Mouse (Mus musculus): Measurements from ENCODE around the gene Lrmda. TPM values are rescaled to one million over a fixed set of nuclear protein-coding genes. Genes with fewer than 3 reads are reported as not detected.

Lrmda gene
- polyA plus RNA-seq, 1 experiment from 2014 or later = 0.22 TPM

DNA sequence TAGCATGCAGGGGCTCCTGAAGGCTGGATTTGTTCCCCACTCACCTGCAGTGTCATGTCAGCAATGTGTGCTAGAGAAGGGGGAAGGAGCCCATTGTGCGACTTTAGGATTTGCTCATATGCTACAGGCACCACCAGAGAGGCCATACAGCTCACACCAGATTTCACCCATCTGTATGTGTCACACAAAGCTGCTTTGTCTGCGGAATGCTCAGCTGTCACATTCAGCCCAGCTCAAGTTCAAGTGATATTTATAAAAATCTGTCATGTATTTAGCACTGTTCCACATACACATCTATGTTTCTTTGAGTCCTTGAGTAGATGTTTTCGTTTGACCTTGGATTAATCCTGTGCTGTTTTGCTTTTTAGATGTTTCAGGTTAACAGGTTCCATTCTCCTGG is 899.0 kb downstream of the Lrmda start:
- 84% methylated on average over 3 of the region's 3 CpGs for WGBS

DNA sequence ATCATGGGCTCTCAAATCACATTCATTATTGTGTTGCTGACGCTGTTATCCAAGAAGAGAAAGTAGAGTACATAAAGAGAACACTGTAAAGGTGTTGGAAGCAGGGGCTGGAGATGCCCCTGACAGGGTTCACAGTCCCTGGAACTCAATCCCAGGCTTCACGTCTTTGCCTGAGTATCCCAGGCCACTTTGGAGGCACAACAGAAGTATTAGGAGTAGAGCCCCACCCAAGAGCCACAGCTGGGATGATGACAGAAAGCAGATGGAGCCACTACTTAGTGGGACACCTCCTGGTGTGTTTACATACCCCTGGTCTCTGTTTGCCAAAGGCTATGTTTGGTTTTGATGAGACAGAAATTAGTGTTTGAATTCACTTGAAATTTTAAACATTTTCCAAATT is 899.4 kb downstream of the Lrmda start:
- H3K4me2 ChIP-seq = no peak overlapping the region

More for the DNA sequence above, 899.0 kb downstream of the Lrmda start:
- Histone ChIP-seq H3K27ac (no peak overlapping the region), H3K4me2 (no peak overlapping the region), H3K36me3 (replicated peaks) (no peaks in the 10 kb centered on the region), H3K27me3 (0 out of 2 replicates have a peak, but pooled peaks cover 8% of the 10 kb centered on the region), H3K9me3 (no peaks in the 10 kb centered on the region), H3K4me3 (replicated peaks) (no peak overlapping the region), H3K4me1 (peaks cover 7% of the 10 kb centered on the region; the same call in 1 of the 2 replicates), H3K9ac (no peak overlapping the region)
- ATAC-seq (ENCODE audit: low FRiP score) = no peak

DNA sequence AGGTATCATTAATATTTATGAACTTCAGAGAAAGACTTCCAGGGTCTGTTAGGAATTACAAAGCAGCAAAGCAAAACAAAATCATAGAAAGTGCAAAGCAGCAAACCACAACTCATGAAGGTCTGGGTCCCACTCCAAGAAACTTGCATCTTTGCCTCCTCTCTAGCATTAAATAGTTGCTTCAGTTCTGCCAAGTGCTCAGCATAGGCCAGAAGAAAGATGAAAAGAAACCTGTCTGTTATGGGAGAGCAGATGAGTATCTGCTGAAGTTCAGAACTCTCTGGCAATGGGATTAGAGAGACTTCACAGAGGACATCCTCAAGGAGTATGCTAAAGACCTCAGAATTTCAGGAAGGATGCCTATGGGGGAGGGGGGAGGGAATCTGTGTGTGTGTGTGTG is 901.6 kb downstream of the Lrmda start:
- peaks cover 7% of the 10 kb centered on the region; the same call in 1 of the 2 replicates for H3K4me1 ChIP-seq
- ATAC-seq (ENCODE audit: low FRiP score) = no peak
- no peak overlapping the region for H3K4me2 ChIP-seq
- no peak overlapping the region for H3K9ac ChIP-seq
- H3K27ac ChIP-seq = no peak overlapping the region
- H3K36me3 ChIP-seq (replicated peaks) = no peaks in the 10 kb centered on the region
- no peaks in the 10 kb centered on the region for H3K9me3 ChIP-seq
- 0 out of 2 replicates have a peak, but pooled peaks cover 8% of the 10 kb centered on the region for H3K27me3 ChIP-seq
- no peak overlapping the region for H3K4me3 ChIP-seq (replicated peaks)

More for the DNA sequence above, 899.4 kb downstream of the Lrmda start:
- Histone ChIP-seq H3K27ac (no peak overlapping the region), H3K27me3 (0 out of 2 replicates have a peak, but pooled peaks cover 8% of the 10 kb centered on the region), H3K4me1 (peaks cover 7% of the 10 kb centered on the region; the same call in 1 of the 2 replicates), H3K4me3 (replicated peaks) (no peak overlapping the region), H3K9me3 (no peaks in the 10 kb centered on the region), H3K36me3 (replicated peaks) (no peaks in the 10 kb centered on the region), H3K9ac (no peak overlapping the region)
- 67% methylated on average over 2 of the region's 2 CpGs for WGBS
- ATAC-seq (ENCODE audit: low FRiP score) = no peak

DNA sequence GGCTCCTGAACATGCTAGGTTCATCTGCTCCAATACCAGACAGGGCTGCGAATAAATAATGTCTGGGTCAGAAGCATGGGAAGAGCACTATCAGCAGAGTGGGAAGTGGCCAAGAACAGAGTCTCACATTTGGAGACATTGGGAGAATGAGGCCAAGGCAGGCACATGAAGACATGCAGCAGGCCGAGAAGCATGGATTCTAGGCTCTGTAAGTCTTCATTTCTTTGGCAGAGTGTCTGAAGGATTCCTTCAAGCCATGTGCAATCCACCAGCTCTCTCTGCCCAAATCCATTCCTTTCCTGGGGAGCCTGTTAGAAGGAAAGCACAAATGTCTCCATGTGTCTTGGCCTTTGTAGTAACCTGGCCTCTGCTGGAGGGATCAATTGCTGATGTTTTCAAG is 902.3 kb downstream of the Lrmda start:
- H3K9ac ChIP-seq = no peak overlapping the region
- 0 out of 2 replicates have a peak, but pooled peaks cover 8% of the 10 kb centered on the region for H3K27me3 ChIP-seq
- no peak overlapping the region for H3K4me2 ChIP-seq
- no peaks in the 10 kb centered on the region for H3K9me3 ChIP-seq
- ATAC-seq (ENCODE audit: low FRiP score) = no peak
- 96% methylated on average over 2 of the region's 2 CpGs for WGBS
- no peaks in the 10 kb centered on the region for H3K36me3 ChIP-seq (replicated peaks)
- no peak overlapping the region for H3K4me3 ChIP-seq (replicated peaks)
- H3K27ac ChIP-seq = no peak overlapping the region
- peaks cover 7% of the 10 kb centered on the region; the same call in 1 of the 2 replicates for H3K4me1 ChIP-seq

DNA sequence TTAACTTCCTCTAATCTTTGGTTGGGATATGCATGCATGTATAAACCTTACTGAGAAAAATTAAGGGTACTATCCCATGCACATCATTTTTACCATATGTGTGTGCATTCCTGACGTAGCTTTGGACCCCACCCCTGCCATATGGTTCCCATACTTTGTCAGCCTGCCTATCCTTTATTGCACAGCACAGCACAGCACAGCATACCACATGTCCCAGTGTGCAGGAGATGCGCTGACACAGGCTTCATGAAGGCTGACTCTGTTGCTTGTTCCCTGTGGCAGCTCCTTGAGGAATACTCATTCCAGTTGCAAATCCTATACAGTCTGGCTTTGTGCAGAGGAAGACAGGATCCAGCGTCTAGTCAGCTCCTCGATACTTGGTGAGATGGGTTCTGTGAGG is 903.1 kb downstream of the Lrmda start:
- ATAC-seq (ENCODE audit: low FRiP score) = no peak
- peaks cover 7% of the 10 kb centered on the region; the same call in 1 of the 2 replicates for H3K4me1 ChIP-seq
- H3K27me3 ChIP-seq = 0 out of 2 replicates have a peak, but pooled peaks cover 8% of the 10 kb centered on the region
- H3K4me3 ChIP-seq (replicated peaks) = no peak overlapping the region
- no peaks in the 10 kb centered on the region for H3K36me3 ChIP-seq (replicated peaks)
- 84% methylated on average over 4 of the region's 4 CpGs for WGBS
- H3K27ac ChIP-seq = no peak overlapping the region
- no peak overlapping the region for H3K4me2 ChIP-seq
- H3K9me3 ChIP-seq = no peaks in the 10 kb centered on the region
- H3K9ac ChIP-seq = no peak overlapping the region

DNA sequence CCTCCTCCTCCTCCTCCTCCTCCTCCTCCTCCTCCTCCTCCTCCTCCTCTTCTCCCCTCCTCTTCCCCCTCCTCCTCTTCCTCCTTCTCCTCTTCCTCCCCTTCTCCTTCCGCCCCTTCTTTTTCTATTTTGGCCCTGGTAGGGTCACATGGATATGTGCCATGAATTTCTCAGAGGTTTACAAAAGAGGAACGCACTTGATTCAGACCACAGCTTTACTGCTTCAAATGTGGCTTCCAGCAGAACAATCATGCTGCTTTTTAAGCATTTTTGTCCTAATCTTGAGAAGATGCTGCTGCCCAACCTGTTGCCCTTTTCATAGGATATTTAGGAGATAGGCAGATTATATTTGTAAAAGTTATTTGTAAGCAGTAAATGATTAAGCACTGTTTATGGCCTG is 903.7 kb downstream of the Lrmda start:
- Histone ChIP-seq H3K4me2 (no peak overlapping the region), H3K4me1 (peaks cover 7% of the 10 kb centered on the region; the same call in 1 of the 2 replicates), H3K27me3 (0 out of 2 replicates have a peak, but pooled peaks cover 8% of the 10 kb centered on the region), H3K4me3 (replicated peaks) (no peak overlapping the region), H3K9ac (no peak overlapping the region), H3K27ac (no peak overlapping the region), H3K9me3 (no peaks in the 10 kb centered on the region), H3K36me3 (replicated peaks) (no peaks in the 10 kb centered on the region)
- ATAC-seq (ENCODE audit: low FRiP score) = no peak
- 82% methylated on average over 1 of the region's 2 CpGs for WGBS

DNA sequence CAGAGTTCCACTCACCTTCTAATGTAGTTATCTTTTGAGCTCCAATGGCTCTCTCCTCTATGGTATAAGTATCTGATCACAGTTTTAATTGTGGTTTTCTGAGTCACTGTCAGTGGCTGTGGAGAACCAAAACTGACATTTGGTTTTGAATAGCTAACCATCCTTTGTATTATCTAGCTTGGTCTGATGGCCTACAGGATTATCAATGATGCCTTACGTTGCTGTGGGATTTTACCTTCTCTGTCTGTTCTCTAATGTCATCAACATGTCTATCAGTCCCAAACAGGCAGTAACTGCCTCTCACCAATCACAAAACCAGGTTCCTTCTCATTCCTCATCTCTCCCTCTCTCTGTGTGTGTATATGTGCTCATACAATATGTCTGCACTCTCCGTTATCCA is 908.8 kb downstream of the Lrmda start:
- WGBS = 90% methylated on average over 2 of the region's 2 CpGs
- Histone ChIP-seq H3K9me3 (no peaks in the 10 kb centered on the region), H3K9ac (no peak overlapping the region), H3K27ac (no peak overlapping the region), H3K36me3 (replicated peaks) (no peaks in the 10 kb centered on the region), H3K4me1 (no peaks in the 10 kb centered on the region), H3K4me2 (no peak overlapping the region), H3K27me3 (no peaks in the 10 kb centered on the region), H3K4me3 (replicated peaks) (no peak overlapping the region)
- ATAC-seq (ENCODE audit: low FRiP score) = no peak

DNA sequence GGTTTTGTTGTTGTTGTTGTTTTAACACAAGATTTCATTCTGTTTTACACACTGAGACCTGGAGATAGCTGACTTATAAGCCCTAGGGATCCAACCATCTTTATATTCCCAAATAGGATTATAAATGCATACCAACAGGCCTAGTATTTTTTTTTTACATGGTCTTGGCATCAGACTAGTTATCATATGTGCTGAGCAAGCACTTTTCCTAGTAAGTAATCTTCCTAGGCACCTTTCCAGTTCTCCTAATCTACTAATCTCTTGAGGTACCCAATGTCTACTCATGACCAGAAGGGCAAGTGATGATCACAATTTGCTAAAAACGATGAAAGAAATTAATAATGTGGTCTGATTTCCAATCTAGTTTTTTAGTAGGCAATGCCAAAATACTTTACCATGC is 909.2 kb downstream of the Lrmda start:
- Histone ChIP-seq H3K9ac (no peak overlapping the region), H3K4me1 (no peaks in the 10 kb centered on the region), H3K4me2 (no peak overlapping the region), H3K36me3 (replicated peaks) (no peaks in the 10 kb centered on the region), H3K9me3 (no peaks in the 10 kb centered on the region), H3K4me3 (replicated peaks) (no peak overlapping the region), H3K27ac (no peak overlapping the region), H3K27me3 (no peaks in the 10 kb centered on the region)
- 85% methylated on average over 1 of the region's 1 CpGs for WGBS
- ATAC-seq (ENCODE audit: low FRiP score) = no peak

DNA sequence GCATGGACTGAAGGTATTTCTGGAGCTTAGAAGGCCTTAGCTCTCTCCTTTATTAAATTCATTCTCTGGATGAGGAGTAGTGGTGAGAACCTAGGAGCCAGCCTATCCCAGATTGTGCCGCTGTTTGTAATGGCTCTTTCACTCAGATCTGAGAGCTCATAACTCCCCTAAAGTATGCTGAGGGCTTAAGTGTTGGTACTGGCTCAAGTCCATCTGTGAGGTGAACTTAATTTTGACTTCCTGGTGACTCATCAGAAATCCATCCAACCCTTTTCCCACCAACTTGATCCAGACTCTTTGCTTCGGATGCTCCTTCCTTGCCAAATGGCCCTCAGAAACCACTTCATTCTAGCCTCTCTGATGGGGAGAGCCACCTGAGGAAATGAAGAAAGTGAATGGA is 910.1 kb downstream of the Lrmda start:
- no peak for ATAC-seq (ENCODE audit: low FRiP score)

DNA sequence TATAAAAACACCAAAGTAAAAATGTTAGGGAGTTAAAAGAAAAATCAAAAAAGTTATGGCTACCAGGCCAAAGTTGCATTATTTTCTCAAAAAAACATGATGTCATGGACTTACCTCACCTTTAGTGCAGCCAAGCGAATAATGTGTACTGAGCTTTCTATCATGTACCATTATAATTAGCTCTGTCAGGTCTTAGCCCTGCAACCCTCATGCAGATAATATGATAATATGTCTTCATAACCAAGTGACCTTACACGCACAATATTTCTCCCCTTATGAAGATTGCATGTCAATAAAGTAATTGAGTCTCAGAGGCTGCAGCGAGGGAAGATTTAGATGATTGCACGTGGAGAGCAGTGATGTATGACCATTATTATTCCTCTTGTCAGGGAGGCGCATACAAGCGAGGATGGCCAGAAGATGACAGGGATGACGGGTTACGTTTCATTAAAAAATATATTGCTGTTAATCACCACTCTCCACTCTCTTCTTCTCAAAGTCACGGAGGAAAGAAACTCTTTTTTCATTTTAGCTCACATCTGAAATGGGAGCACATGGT is 911.1 kb downstream of the Lrmda start:
- Histone ChIP-seq H3K4me1 (no peaks in the 10 kb centered on the region), H3K4me2 (no peak overlapping the region), H3K9me3 (no peaks in the 10 kb centered on the region), H3K4me3 (replicated peaks) (no peak overlapping the region), H3K27ac (no peak overlapping the region), H3K27me3 (no peaks in the 10 kb centered on the region), H3K36me3 (replicated peaks) (no peaks in the 10 kb centered on the region), H3K9ac (no peak overlapping the region)
- no peak for ATAC-seq (ENCODE audit: low FRiP score)
- WGBS = 88% methylated on average over 9 of the region's 9 CpGs

More for the DNA sequence above, 910.1 kb downstream of the Lrmda start:
- H3K27ac ChIP-seq = no peak overlapping the region
- WGBS = 91% methylated on average over 2 of the region's 2 CpGs
- H3K9ac ChIP-seq = no peak overlapping the region
- no peak overlapping the region for H3K4me3 ChIP-seq (replicated peaks)
- H3K36me3 ChIP-seq (replicated peaks) = no peaks in the 10 kb centered on the region
- H3K4me1 ChIP-seq = no peaks in the 10 kb centered on the region
- H3K4me2 ChIP-seq = no peak overlapping the region
- H3K9me3 ChIP-seq = no peaks in the 10 kb centered on the region
- H3K27me3 ChIP-seq = no peaks in the 10 kb centered on the region

DNA sequence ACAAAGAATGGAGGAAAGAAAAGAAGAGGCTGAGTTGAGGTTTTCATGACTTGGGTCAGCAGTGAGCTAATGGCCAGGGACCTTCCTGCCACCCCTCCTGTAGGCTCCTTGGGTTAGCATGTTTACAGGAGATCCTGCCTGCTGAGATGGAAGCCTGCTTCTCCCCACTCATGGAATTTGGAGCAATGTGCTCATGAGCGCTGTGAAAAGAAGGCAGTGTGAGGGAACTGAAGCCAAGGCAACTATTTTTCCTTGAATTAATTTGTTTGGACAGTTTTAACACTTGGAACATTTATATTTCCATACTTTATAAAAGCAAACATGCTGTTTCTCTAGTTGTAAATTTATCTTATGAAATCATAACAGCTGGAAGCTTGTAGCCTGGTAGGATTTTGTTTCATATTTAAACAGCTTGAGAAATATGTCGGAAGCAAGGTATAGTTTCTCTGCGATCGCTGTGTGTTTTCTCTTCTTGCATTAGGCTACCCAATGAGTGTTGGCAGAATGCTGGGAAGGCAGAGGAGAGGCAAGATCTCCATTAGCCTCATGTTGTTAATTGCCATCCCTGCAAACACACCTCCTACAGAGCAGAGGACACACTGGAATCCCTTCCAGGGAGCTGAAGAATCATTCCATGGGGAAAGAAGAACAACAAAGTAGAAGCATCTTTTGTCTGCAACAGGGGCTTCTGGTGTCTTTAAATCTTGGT is 911.8 kb downstream of the Lrmda start:
- Histone ChIP-seq H3K36me3 (replicated peaks) (no peaks in the 10 kb centered on the region), H3K27ac (no peak overlapping the region)
- 89% methylated on average over 4 of the region's 4 CpGs for WGBS

DNA sequence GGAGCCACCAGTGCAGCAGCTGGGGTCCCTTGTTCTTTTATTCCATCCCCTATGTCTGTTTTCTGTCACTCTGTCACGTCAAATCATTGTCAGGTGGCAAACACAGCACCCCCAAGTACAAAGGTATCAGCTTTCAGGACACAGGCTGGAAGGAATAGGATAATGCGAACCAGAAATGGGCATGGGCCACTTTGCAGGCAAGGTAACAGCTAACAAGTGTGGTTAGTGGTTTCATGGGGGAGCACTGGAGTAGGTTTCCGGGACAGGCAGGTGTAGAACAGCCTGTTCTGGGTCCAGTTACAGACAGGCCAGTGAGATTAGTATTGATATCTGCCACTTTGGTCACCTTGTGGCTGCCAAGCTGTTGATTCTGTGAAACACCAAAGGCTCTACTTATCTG is 917.2 kb downstream of the Lrmda start:
- 78% methylated on average over 3 of the region's 3 CpGs for WGBS
- no peak for ATAC-seq (ENCODE audit: low FRiP score)
- no peaks in the 10 kb centered on the region for H3K9me3 ChIP-seq
- H3K36me3 ChIP-seq (replicated peaks) = no peaks in the 10 kb centered on the region
- H3K4me2 ChIP-seq = no peak overlapping the region
- no peak overlapping the region for H3K4me3 ChIP-seq (replicated peaks)
- H3K4me1 ChIP-seq = no peaks in the 10 kb centered on the region
- no peak overlapping the region for H3K9ac ChIP-seq
- H3K27ac ChIP-seq = no peak overlapping the region
- 0 out of 2 replicates have a peak, but pooled peaks cover 6% of the 10 kb centered on the region for H3K27me3 ChIP-seq

More for the DNA sequence above, 911.8 kb downstream of the Lrmda start:
- no peaks in the 10 kb centered on the region for H3K4me1 ChIP-seq
- H3K27me3 ChIP-seq = no peaks in the 10 kb centered on the region
- no peak for ATAC-seq (ENCODE audit: low FRiP score)
- no peak overlapping the region for H3K4me3 ChIP-seq (replicated peaks)
- no peak overlapping the region for H3K9ac ChIP-seq
- no peaks in the 10 kb centered on the region for H3K9me3 ChIP-seq
- no peak overlapping the region for H3K4me2 ChIP-seq

DNA sequence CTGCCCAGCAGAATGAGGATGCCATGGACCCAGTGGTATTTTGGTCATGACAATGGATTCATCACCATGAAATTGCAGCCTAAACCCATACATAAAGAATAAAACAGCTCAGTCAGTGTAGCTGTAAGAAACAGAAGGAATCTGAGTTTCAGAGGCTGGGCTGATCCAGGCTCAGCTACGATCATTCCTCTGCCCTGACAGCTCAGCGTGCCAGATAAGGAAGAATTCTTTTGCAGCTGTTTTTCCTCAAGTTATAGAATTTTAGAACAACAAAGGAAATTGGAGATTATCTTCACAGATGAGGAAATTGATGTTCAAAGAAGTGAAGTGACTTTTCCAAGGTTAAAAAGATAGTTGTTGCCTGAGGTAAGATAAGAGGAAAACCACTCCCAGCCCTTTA is 921.1 kb downstream of the Lrmda start:
- Histone ChIP-seq H3K27me3 (0 out of 2 replicates have a peak, but pooled peaks cover 6% of the 10 kb centered on the region), H3K4me3 (replicated peaks) (no peak overlapping the region), H3K9me3 (no peaks in the 10 kb centered on the region), H3K36me3 (replicated peaks) (no peaks in the 10 kb centered on the region), H3K4me2 (no peak overlapping the region), H3K9ac (no peak overlapping the region), H3K4me1 (no peaks in the 10 kb centered on the region), H3K27ac (no peak overlapping the region)
- WGBS = 81% methylated on average over 2 of the region's 2 CpGs
- ATAC-seq (ENCODE audit: low FRiP score) = no peak
